Mouse (Mus musculus) liver, embryonic 14.5 days (tissue): Measurements from ENCODE around the gene Mgea5. TPM values are rescaled to one million over a fixed set of nuclear protein-coding genes. Genes with fewer than 3 reads are reported as not detected.

Experiments
- ATAC-seq: fragments of 200-750 bp; cut with Nextera tagmentation; 2 replicates; pipeline ENCODE4 v1.8.0; 2017; ENCODE audit warnings: moderate number of reproducible peaks, mild to moderate bottlenecking, moderate library complexity; ENCODE audit not compliant: insufficient read depth
- DNase-seq, 3 experiments: peaks; one replicate each; pipeline ENCODE4 v3.0.0-alpha.2; 2012 to 2013; ENCODE audit warnings: low read depth in 3 of 3, low spot score in 3 of 3
- H3K27ac ChIP-seq: fragments of 300-500 bp; sonication (generic); 2 replicates; pipeline ENCODE4 v1.5.1; 2014; ENCODE audit warnings: moderate library complexity, mild to moderate bottlenecking, control low read depth, inconsistent platforms
- H3K27me3 ChIP-seq: fragments of 300-500 bp; sonication (generic); 2 replicates; pipeline ENCODE4 v1.6.1; 2014; ENCODE audit warnings: mild to moderate bottlenecking, low read length, moderate library complexity; ENCODE audit not compliant: control insufficient read depth, insufficient read depth
- H3K36me3 ChIP-seq: fragments of 300-500 bp; sonication (generic); replicated peaks from 2 replicates; pipeline ENCODE4 v1.6.1; 2014; ENCODE audit warnings: low read depth; ENCODE audit not compliant: control insufficient read depth, insufficient read depth
- H3K4me1 ChIP-seq, 2 experiments: fragments of 200-500 bp in 1 of 2; fragments of 300-500 bp in 1 of 2; sonication (generic) in 1 of 2; replicated peaks; 2 replicates each; pipeline ENCODE4 v1.6.1; 2012 to 2014; ENCODE audit warnings: antibody characterized with exemption in 1 of 2, inconsistent platforms in 1 of 2, low read length in 1 of 2; ENCODE audit not compliant: control insufficient read depth in 2 of 2, insufficient read depth in 2 of 2
- H3K4me2 ChIP-seq: fragments of 300-500 bp; sonication (generic); 2 replicates; pipeline ENCODE4 v1.6.1; 2014; ENCODE audit warnings: low read depth, mild to moderate bottlenecking, control low read depth, moderate library complexity
- H3K4me3 ChIP-seq, 2 experiments: fragments of 200-500 bp in 1 of 2; fragments of 300-500 bp in 1 of 2; sonication (generic) in 1 of 2; 2 replicates each; pipeline ENCODE4 v1.5.1; 2012 to 2014; ENCODE audit warnings: low read depth in 2 of 2, low read length in 2 of 2, mild to moderate bottlenecking in 2 of 2, control low read depth in 1 of 2, inconsistent platforms in 1 of 2, moderate library complexity in 1 of 2; ENCODE audit not compliant: insufficient read depth in 1 of 2
- H3K9ac ChIP-seq: fragments of 300-500 bp; sonication (generic); replicated peaks from 2 replicates; pipeline ENCODE4 v1.6.1; 2014; ENCODE audit warnings: mild to moderate bottlenecking, control low read depth, moderate library complexity
- H3K9me3 ChIP-seq: fragments of 300-500 bp; sonication (generic); 2 replicates; pipeline ENCODE4 v1.6.1; 2016; ENCODE audit warnings: low read length, mixed read lengths; ENCODE audit not compliant: control insufficient read depth
- CTCF ChIP-seq: IDR thresholded peaks from 2 replicates; pipeline ENCODE4 v1.5.1; 2016; ENCODE audit warnings: antibody characterized with exemption, low read depth, control low read depth
- EP300 ChIP-seq: IDR thresholded peaks from 2 replicates; pipeline ENCODE4 v1.6.1; 2016; ENCODE audit warnings: antibody characterized with exemption, low read depth
- WGBS: fragments of 180-500 bp; shearing (Covaris S2); extraction: QIAGEN DNeasy Blood & Tissue Kit; methylation state at CpG from one replicate; pipeline ENCODE4 v1.1.7; 2014; ENCODE audit not compliant: insufficient replicate concordance; 5-methylcytosine and 5-hydroxymethylcytosine counted together
- polyA plus RNA-seq, 2 experiments: library from polyadenylated mRNA; depleted of rRNA in 1 of 2; stranded (reverse) in 1 of 2; unstranded in 1 of 2; fragments of >200 nt; fragmentation: Nextera tagmentation in 1 of 2; extraction: Ambion mirVana in 1 of 2; gene quantifications; 2 replicates each; pipeline versions ENCODE4 v1.2.1 to v1.2.3; 2012 to 2014

The Mgea5 gene
- polyA plus RNA-seq (2012; rRNA removed), result 17.1 and 25.2 TPM in 2 replicates
- 15.0 and 16.7 TPM in 2 replicates for polyA plus RNA-seq (2014; fragmentation: Nextera tagmentation; extraction: Ambion mirVana)

DNA sequence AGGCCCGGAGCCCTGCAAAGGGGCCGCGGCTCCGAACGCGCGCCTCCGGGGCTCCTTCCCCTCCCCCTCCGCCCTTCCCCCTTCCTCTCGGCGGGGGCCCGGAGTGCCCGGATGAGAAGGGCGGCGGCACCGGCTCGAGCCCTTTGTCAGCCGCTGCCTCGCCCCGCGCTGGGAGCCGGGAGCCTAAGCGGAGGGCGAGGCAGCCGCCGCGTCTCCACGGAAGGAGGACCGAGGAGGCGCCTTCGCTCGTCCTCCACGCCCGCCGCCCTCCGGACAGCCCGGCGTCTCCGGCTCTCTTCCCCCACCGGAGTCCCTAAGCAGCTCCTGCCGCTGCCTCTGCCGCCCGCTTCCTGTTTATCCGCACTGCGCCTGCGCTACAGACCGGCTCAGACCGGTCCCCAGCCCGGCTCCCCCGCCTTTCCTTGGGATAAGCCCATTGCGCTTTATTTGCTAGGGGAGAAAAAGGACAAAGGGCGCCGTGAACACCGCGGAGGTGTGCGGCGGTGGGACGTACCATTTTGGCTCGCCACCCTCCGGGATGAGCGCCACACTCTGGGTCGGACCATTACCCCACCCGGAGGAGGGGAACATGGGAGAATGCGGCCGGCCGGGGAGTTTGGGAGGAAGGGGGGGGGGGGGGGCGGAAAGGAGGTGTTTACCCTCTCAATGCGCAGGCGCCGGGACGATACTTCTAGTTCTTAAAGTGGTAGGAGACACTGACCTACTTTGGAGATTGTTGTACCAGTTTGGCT is at the start of gene Mgea5:
Gene Mgea5 (minus strand): TSS at position 657 of the 752 bp plus-strand sequence.
- WGBS, result under 1% methylated on average over 66 of the region's 71 CpGs

GRCm38 (mm10) chr19:45830679-45831078 is 47.0 kb upstream of the Mgea5 start:
- Histone ChIP-seq H3K27ac (no peak overlapping the region), H3K4me2 (no peak overlapping the region), H3K9ac (no peak overlapping the region), H3K9me3 (no peaks in the 10 kb centered on the region), H3K4me1 (no peaks in the 10 kb centered on the region), H3K4me3 (no peak overlapping the region), H3K36me3 (no peaks in the 10 kb centered on the region), H3K27me3 (no peaks in the 10 kb centered on the region)
- ATAC-seq (no peak), DNase-seq (no peak)
- TF ChIP-seq CTCF (no peak), EP300 (no peak)
- 36% methylated on average over 2 of the region's 2 CpGs for WGBS

More for the DNA sequence above, at the start of gene Mgea5:
- peaks cover 30% of the 10 kb centered on the region for H3K36me3 ChIP-seq
- H3K4me2 ChIP-seq, result peak within 1 kb of the TSS; percentile 96
- no peaks in the 10 kb centered on the region for H3K27me3 ChIP-seq
- peak; percentile 95 for ATAC-seq
- peaks cover 16 to 22% of the 10 kb centered on the region in 2 experiments for H3K4me1 ChIP-seq
- TF ChIP-seq EP300 (peak; percentile 76), CTCF (peak; percentile 10; the same call in 1 of the 2 replicates)
- no peaks in the 10 kb centered on the region for H3K9me3 ChIP-seq
- peak within 1 kb of the TSS; percentile 92 for H3K9ac ChIP-seq
- DNase-seq, result peak; percentile 98 to 99 (median 98)
- H3K4me3 ChIP-seq, result peak within 1 kb of the TSS; percentile 68 to 79
- H3K27ac ChIP-seq, result peak within 1 kb of the TSS; percentile 89

DNA sequence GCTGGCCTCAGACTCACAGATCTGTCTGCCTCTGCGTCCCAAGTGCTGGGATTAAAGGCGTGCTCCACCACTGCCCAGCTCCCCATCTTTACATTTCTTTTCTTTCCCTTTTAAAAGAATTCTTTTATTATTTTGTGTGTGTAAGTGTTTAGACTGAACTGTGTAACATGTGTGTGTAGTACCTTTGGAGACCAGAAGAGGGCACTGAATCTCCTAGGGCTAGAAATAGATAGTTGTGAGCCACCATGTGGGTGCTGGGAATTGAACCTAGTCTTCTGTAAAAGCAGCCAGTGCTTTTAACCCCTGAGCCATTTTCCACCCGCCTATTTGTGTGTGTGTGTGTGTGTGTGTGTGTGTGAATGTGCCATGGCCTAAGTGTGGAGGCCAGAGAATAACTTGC is 44.1 kb upstream of the Mgea5 start:
- Histone ChIP-seq H3K27ac (no peak overlapping the region), H3K9ac (no peak overlapping the region), H3K4me3 (no peak overlapping the region), H3K27me3 (no peaks in the 10 kb centered on the region), H3K4me1 (no peaks in the 10 kb centered on the region), H3K9me3 (no peaks in the 10 kb centered on the region), H3K36me3 (no peaks in the 10 kb centered on the region), H3K4me2 (no peak overlapping the region)
- 74% methylated on average over 3 of the region's 3 CpGs for WGBS
- no peak for DNase-seq
- no peak for ATAC-seq
- TF ChIP-seq EP300 (no peak), CTCF (peak; percentile 44; the same call in 1 of the 2 replicates)

- TF ChIP-seq EP300 (no peak), CTCF (no peak)
- Histone ChIP-seq H3K36me3 (no peaks in the 10 kb centered on the region), H3K27ac (no peak overlapping the region), H3K9ac (no peak overlapping the region), H3K4me3 (no peak overlapping the region), H3K27me3 (no peaks in the 10 kb centered on the region), H3K4me1 (no peaks in the 10 kb centered on the region), H3K9me3 (no peaks in the 10 kb centered on the region), H3K4me2 (no peak overlapping the region)
- no peak for ATAC-seq
- 60% methylated on average over 5 of the region's 5 CpGs for WGBS
- DNase-seq, result no peak
These were observed 43.5 kb upstream of the Mgea5 start for GRCm38 (mm10) chr19:45827125-45827524.

GRCm38 (mm10) chr19:45826146-45826545 is 42.5 kb upstream of the Mgea5 start:
- Histone ChIP-seq H3K4me3 (no peak overlapping the region), H3K4me2 (no peak overlapping the region), H3K27me3 (no peaks in the 10 kb centered on the region), H3K4me1 (no peaks in the 10 kb centered on the region), H3K27ac (no peak overlapping the region), H3K9ac (no peak overlapping the region), H3K36me3 (no peaks in the 10 kb centered on the region), H3K9me3 (no peaks in the 10 kb centered on the region)
- WGBS, result 65% methylated on average over 3 of the region's 3 CpGs
- TF ChIP-seq CTCF (no peak), EP300 (no peak)
- DNase-seq, result no peak
- ATAC-seq, result no peak
